18 mouse cellular contexts compared by ENCODE assay signal in the genomic region with DNA sequence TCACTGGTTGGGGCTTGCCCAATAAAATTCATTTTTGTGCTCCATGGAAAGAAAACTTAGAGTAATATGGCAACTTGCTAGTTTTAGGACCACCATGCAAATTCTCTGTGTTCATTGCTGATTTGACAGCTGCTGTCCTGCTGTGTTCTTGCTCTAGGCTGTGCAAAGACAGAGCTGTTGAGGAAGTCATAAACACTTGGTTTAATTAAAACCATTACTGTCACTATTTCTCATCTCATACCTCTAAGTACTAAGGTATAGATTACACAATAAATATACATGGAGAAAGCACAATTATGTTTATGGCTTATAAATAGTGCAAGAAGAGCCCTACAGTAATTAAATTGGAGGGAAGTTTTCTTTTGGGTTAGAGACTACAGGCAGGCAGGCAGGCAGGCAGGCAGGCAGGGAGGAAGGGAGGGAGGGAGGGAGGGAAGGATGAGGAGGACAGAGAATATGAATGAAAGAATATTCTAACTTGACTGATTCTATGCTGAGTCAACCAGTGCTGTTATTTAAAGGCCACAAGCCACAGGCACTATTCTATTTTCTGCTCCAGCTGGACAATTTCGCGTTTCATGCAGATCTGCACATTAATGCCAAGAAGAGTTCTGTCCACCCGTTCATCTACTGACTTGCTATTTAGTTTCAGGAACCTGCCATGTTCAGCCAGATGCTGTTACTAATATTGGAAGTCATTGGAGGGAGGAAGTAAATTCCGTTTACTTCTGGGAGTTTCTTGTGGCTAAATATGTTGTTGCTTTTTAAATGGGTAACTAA.
DNase-seq lines count a peak whose midpoint lies in the region; ATAC-seq and TF ChIP-seq lines count a peak whose summit lies in the region.
"Had no signal": no experiment of that assay in that cellular context is flagged by ENCODE, and none has a peak within 500 bp of the region (broad histone marks: within the 10 kb centered on the region; RNA-seq: fewer than 3 reads in every experiment).

No protein-coding gene starts in this region.

- ATAC-seq in frontal cortex, adult (ENCODE audit: low TSS enrichment), result 0 out of 2 replicates have a peak, but pooled peaks have one; percentile 23
- peak; percentile 59; the same call in 1 of the 2 replicates for ATAC-seq in neural tube, embryonic 12.5 days (ENCODE audit: low FRiP score, low read depth)
- ATAC-seq in stomach, postnatal 0 days (ENCODE audit: low FRiP score, low TSS enrichment), result no peak

- TF ChIP-seq EP300 in stomach, postnatal 0 days (optimal IDR thresholded peaks at IDR 0.05), result no peak

- no peak overlapping the region for H3K27ac ChIP-seq in neural tube, embryonic 12.5 days
- H3K27ac ChIP-seq in stomach, postnatal 0 days (replicated peaks), result no peak overlapping the region
- H3K27ac ChIP-seq: embryonic facial prominence, embryonic 15.5 days; forebrain, embryonic 12.5 days; hindbrain, embryonic 15.5 days had no signal

- H3K9ac ChIP-seq in neural tube, embryonic 12.5 days, result no peak overlapping the region
- no peak overlapping the region for H3K9ac ChIP-seq in stomach, postnatal 0 days (ENCODE audit: low read length)
- H3K9ac ChIP-seq: embryonic facial prominence, embryonic 15.5 days; forebrain, embryonic 12.5 days; hindbrain, embryonic 15.5 days had no signal

- no peak for TF ChIP-seq CTCF in stomach, postnatal 0 days (IDR thresholded peaks at IDR 0.05; ENCODE audit: low read depth)

- DNase-seq in frontal cortex, postnatal 25 days (ENCODE audit: low spot score in 2 of 2), result no peak
- peak; percentile 2 for DNase-seq in layer of hippocampus, adult 9-11 months
- DNase-seq in layer of hippocampus, adult 9-10 months (ENCODE audit: low spot score), result no peak
- peak; percentile 59 for DNase-seq in brain, adult 2 months (ENCODE audit: low read depth, low spot score)
- DNase-seq in stomach, postnatal 0 days (ENCODE audit: low spot score), result no peak
- DNase-seq in lung, postnatal 36 days, result no peak
- DNase-seq: cerebellum, adult 11 months; cerebellum, postnatal 25 days; kidney, adult 11 months; kidney, postnatal 4 days; layer of hippocampus, postnatal 36 days; lung, postnatal 14 days had no signal

- H3K4me2 ChIP-seq in neural tube, embryonic 12.5 days (replicated peaks), result no peak overlapping the region
- H3K4me2 ChIP-seq in stomach, postnatal 0 days (replicated peaks; ENCODE audit: low read depth), result no peak overlapping the region
- H3K4me2 ChIP-seq: embryonic facial prominence, embryonic 15.5 days; forebrain, embryonic 12.5 days; hindbrain, embryonic 15.5 days; midbrain, embryonic 11.5 days had no signal

- 62% methylated on average over 4 of the region's 4 CpGs for WGBS in neural tube, embryonic 12.5 days
- WGBS in stomach, postnatal 0 days, result 54% methylated on average over 4 of the region's 4 CpGs

- peaks cover 3% of the 10 kb centered on the region; the same call in 1 of the 2 replicates for H3K4me1 ChIP-seq in neural tube, embryonic 12.5 days
- no peaks in the 10 kb centered on the region for H3K4me1 ChIP-seq in stomach, postnatal 0 days (replicated peaks; ENCODE audit: control insufficient read depth, insufficient read depth)
- H3K4me1 ChIP-seq: embryonic facial prominence, embryonic 15.5 days; hindbrain, embryonic 15.5 days had no signal

- H3K36me3 ChIP-seq in neural tube, embryonic 12.5 days, result no peaks in the 10 kb centered on the region
- no peaks in the 10 kb centered on the region for H3K36me3 ChIP-seq in stomach, postnatal 0 days (ENCODE audit: control insufficient read depth, insufficient read depth, low read length)
- H3K36me3 ChIP-seq: embryonic facial prominence, embryonic 15.5 days; forebrain, embryonic 12.5 days; hindbrain, embryonic 15.5 days had no signal

- no peaks in the 10 kb centered on the region for H3K27me3 ChIP-seq in neural tube, embryonic 12.5 days (replicated peaks)
- H3K27me3 ChIP-seq in stomach, postnatal 0 days (ENCODE audit: control insufficient read depth, insufficient read depth, low read length), result no peaks in the 10 kb centered on the region
- H3K27me3 ChIP-seq: embryonic facial prominence, embryonic 15.5 days; forebrain, embryonic 12.5 days; hindbrain, embryonic 15.5 days had no signal

- H3K4me3 ChIP-seq in neural tube, embryonic 12.5 days, result no peak overlapping the region
- H3K4me3 ChIP-seq in stomach, postnatal 0 days (ENCODE audit: low read depth, low read length), result no peak overlapping the region
- H3K4me3 ChIP-seq: embryonic facial prominence, embryonic 15.5 days; forebrain, embryonic 12.5 days; hindbrain, embryonic 15.5 days had no signal

- H3K9me3 ChIP-seq in neural tube, embryonic 12.5 days, result 0 out of 2 replicates have a peak, but pooled peaks cover 8% of the 10 kb centered on the region
- H3K9me3 ChIP-seq in stomach, postnatal 0 days (ENCODE audit: control insufficient read depth, low read length), result no peaks in the 10 kb centered on the region
- H3K9me3 ChIP-seq: embryonic facial prominence, embryonic 15.5 days; hindbrain, embryonic 15.5 days had no signal

Comparison
In these comparisons a context has a peak if more than half of its experiments do, and no peak if none do; other contexts are left out.
1. DNase-seq: peak in layer of hippocampus, adult 9-11 months (single experiment) and brain, adult 2 months (single experiment); none in frontal cortex, postnatal 25 days (0 of 2), layer of hippocampus, adult 9-10 months (single experiment), stomach, postnatal 0 days (single experiment) and lung, postnatal 36 days (single experiment).